Mouse (Mus musculus) erythroblast, embryonic 14.5 days (primary cell): Measurements from ENCODE around the gene Shisa4. TPM values are rescaled to one million over a fixed set of nuclear protein-coding genes. Genes with fewer than 3 reads are reported as not detected.

ENCODE experiments used
- H3K27me3 ChIP-seq: 2 replicates; pipeline ENCODE4 v1.6.1; 2012; ENCODE audit warnings: inconsistent platforms; ENCODE audit not compliant: control insufficient read depth
- H3K36me3 ChIP-seq: 2 replicates; pipeline ENCODE4 v1.6.1; 2012; ENCODE audit warnings: mild to moderate bottlenecking, inconsistent platforms; ENCODE audit not compliant: control insufficient read depth
- H3K4me1 ChIP-seq: 2 replicates; pipeline ENCODE4 v1.6.1; 2012; ENCODE audit warnings: inconsistent platforms; ENCODE audit not compliant: control insufficient read depth
- H3K4me3 ChIP-seq: replicated peaks from 2 replicates; pipeline ENCODE3; 2012; ENCODE audit warnings: moderate library complexity, mild to moderate bottlenecking, inconsistent platforms
- H3K9me3 ChIP-seq: 2 replicates; pipeline ENCODE4 v1.6.1; 2012; ENCODE audit warnings: low read length, inconsistent platforms, mixed read lengths; ENCODE audit not compliant: control insufficient read depth
- GATA1 ChIP-seq: IDR thresholded peaks from 2 replicates; pipeline ENCODE4 v1.6.1; 2012; ENCODE audit warnings: low read length, inconsistent platforms, mixed read lengths
- TAL1 ChIP-seq: IDR thresholded peaks from 3 replicates; pipeline ENCODE4 v1.6.1; 2012; ENCODE audit warnings: low read length, inconsistent platforms, mixed read lengths
- polyA plus RNA-seq: library from polyadenylated mRNA; stranded (reverse); fragments of >175 nt; gene quantifications from 2 replicates; pipeline ENCODE4 v1.2.3, GENCODE M21; 2012

The Shisa4 gene
- polyA plus RNA-seq, 1 experiment = not detected

DNA sequence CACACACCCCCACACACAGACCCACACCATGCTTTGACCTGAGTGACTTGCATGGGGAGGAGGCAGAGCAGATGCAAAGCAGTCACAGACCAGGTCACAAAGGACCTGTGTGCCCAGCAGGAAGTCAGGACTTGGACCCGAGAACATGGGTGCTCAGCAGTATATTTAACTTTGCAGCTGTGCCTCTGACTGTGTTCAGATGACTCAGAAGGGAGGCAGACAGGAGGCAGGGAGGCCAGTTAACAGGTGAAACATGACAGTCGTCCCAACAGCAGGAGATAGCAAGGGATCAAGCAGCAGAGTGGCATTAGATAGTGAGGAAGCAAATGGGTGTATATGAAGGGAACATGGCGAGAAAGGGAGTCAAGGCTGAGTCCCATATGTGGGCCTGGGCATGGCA, 28.1 kb downstream of the Shisa4 start:
- Histone ChIP-seq H3K4me1 (no peaks in the 10 kb centered on the region), H3K4me3 (no peak overlapping the region), H3K9me3 (no peaks in the 10 kb centered on the region), H3K27me3 (no peaks in the 10 kb centered on the region), H3K36me3 (no peaks in the 10 kb centered on the region)
- TF ChIP-seq GATA1 (no peak), TAL1 (no peak)

DNA sequence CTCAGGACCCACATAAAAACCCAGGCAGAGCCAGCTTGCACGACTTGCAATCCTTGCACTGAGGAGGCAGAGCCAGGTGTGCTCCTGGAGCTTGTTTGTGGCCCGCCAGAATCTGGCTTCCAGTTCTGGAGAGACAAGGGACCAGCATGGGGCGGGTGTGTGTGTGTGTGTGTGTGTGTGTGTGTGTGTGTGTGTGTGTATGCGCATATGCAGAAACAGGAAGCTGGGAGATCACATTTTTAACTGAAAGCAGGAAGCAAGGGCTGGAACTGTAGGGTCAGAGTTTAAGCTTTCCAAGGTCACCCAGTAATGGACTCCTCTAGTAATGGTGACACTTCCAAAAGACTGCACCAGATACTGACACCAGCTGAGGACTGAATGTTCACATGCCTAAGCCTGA, 31.0 kb downstream of the Shisa4 start:
- Histone ChIP-seq H3K27me3 (no peaks in the 10 kb centered on the region), H3K4me3 (no peak overlapping the region), H3K36me3 (no peaks in the 10 kb centered on the region), H3K9me3 (no peaks in the 10 kb centered on the region), H3K4me1 (no peaks in the 10 kb centered on the region)
- TF ChIP-seq GATA1 (no peak), TAL1 (no peak)

DNA sequence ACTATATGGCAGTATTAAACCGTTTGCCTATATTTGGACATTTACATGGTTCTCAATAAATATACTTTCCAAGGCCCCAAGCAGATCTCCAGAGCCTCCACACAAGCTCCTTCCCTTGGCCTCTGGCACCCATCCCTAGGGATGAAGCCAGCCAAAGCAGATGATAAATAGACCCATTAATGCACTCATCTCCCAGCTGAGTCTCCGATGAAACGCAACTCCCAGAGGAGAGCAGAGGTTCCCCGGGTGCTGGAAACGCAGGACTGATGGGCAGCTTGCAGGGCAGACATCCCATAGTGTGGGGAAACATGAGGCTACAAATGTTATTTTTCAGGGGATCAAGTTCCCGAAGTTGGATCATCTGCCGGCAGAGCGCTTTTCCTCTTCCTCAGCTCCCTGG, 33.1 kb downstream of the Shisa4 start:
- Histone ChIP-seq H3K4me1 (no peaks in the 10 kb centered on the region), H3K36me3 (no peaks in the 10 kb centered on the region), H3K9me3 (no peaks in the 10 kb centered on the region), H3K4me3 (no peak overlapping the region), H3K27me3 (no peaks in the 10 kb centered on the region)
- TF ChIP-seq GATA1 (no peak), TAL1 (no peak)

DNA sequence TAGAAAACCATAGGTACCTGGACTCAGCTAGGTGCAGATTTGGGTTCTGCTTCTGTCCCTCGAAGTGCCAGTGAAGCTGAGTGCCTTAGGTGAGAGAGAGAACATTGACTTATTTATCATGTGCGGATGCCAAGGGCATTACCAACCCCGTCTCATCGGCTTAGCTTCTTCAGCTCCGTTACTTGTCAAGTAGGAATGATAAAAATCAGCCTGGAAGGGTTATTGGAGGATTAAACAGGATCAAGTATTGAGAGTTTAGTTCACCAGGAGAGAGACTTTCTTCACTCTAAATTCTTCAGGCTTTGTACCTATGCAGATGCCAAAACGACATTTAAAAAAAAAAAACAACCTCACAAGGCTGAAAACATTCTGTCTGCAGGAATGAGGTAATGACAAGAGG, 44.5 kb downstream of the Shisa4 start:
- Histone ChIP-seq H3K9me3 (no peaks in the 10 kb centered on the region), H3K4me1 (no peaks in the 10 kb centered on the region), H3K36me3 (no peaks in the 10 kb centered on the region), H3K4me3 (no peak overlapping the region), H3K27me3 (no peaks in the 10 kb centered on the region; the same call in 1 of the 2 replicates)
- TF ChIP-seq TAL1 (no peak), GATA1 (no peak)

DNA sequence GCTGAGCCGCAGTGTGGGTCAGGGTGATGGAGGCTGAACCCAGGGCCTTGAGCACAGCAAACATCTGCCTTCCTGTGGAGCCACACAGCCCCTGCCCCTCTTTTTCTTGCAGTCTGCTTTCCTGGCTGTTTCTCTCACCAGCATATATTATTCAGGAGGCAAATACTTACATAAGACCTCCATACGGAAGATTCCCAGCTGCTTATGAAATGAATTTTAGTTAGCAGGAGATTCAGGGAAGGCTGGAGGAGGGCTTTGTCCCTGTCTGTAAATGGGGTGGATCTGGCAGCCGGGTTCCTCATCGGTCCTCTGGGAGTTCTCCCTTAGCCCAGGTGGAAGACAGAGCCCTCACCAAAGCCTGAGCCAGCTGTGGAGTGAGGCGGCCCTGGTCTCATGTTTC, 46.7 kb downstream of the Shisa4 start:
- Histone ChIP-seq H3K9me3 (no peaks in the 10 kb centered on the region), H3K27me3 (peaks cover 12% of the 10 kb centered on the region), H3K36me3 (no peaks in the 10 kb centered on the region), H3K4me3 (no peak overlapping the region), H3K4me1 (no peaks in the 10 kb centered on the region)
- TF ChIP-seq TAL1 (no peak), GATA1 (no peak)

DNA sequence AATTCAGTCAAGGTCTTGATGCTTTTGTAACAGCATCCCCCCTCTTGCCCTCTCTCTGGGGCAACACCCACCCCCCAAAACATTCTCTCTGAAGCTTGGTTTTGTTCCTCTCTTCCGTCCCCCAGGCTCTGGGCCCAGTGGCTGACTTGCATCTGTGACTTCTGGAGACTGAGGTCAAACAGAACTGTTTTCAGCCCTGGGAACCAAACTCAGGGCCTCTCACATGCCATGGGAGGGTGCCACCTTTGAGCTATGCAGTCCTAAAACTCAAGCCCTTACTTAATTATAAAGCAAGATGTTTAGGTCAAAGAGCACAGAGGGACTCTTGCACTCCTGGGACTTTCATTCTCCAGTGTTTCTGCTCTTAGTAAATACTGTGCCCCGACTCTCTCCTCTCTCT, 49.1 kb downstream of the Shisa4 start:
- peaks cover 15% of the 10 kb centered on the region for H3K27me3 ChIP-seq
- H3K36me3 ChIP-seq = no peaks in the 10 kb centered on the region
- H3K9me3 ChIP-seq = no peaks in the 10 kb centered on the region

DNA sequence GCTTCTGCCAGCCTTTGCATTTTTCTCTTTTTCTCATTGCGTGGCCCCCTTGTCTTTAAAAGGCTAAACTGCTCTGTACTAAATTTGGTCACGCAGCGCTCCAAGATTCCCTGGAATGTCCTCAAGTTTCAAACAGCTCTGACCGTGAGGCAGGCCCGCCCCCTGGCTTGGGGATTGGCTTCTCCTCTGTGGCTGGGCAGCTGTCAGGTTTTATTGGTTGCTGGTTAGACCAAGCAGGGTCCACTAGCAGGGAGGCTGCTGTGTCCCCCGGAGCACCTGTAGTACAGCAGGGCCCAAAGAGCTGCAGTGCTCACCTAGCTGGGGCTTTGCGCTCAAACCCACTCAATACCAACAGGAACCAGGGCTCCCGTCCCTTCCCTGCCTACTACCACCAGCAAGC, 50.5 kb downstream of the Shisa4 start, which contains the start of gene Lmod1:
Gene Lmod1 (plus strand): TSS at position 237 of the 400 bp plus-strand sequence.
- Histone ChIP-seq H3K36me3 (no peaks in the 10 kb centered on the region), H3K9me3 (no peaks in the 10 kb centered on the region), H3K27me3 (peaks cover 20% of the 10 kb centered on the region), H3K4me1 (no peaks in the 10 kb centered on the region), H3K4me3 (no peak within 1 kb of the TSS)
- no peak for TF ChIP-seq GATA1
- TF ChIP-seq TAL1 = no peak

More for the DNA sequence above, 49.1 kb downstream of the Shisa4 start:
- Histone ChIP-seq H3K4me3 (no peak overlapping the region), H3K4me1 (no peaks in the 10 kb centered on the region)
- TF ChIP-seq GATA1 (no peak), TAL1 (no peak)

DNA sequence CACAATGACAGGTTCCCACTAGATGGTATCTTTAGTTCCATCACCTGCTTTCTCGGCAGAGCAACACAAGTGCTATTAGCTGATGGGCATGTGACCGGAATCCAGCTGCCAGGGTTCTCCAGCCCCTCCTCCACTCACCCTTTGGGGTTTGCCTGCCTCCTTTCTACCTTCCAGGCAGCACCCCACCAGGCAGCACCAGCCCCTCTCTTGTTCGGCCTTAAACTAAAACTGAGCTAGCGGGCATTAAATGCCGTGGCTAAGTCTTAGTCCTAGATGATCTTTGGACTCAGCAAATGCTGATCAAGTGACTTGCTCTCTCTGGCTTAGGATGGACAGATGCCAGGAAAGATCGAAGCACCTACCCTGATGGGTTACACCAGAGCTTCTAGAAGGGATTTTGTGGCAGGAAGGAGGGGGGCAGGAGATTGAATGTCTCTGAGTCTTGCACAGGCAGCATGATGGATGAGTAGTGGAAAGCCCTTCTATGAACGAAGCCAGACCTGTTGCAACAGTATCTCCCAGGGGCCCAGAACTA, 51.6 kb downstream of the Shisa4 start:
- Histone ChIP-seq H3K36me3 (no peaks in the 10 kb centered on the region), H3K27me3 (peaks cover 20% of the 10 kb centered on the region), H3K9me3 (no peaks in the 10 kb centered on the region), H3K4me1 (no peaks in the 10 kb centered on the region), H3K4me3 (no peak overlapping the region)
- no peak for TF ChIP-seq GATA1
- no peak for TF ChIP-seq TAL1

Other genes starting within 250 kb of the Shisa4 start
- gene Ptpn7, start 242.5 kb downstream of the Shisa4 start, polyA plus RNA-seq = 0.57 and 0.67 TPM in 2 replicates
- gene Arl8a, start 228.4 kb downstream of the Shisa4 start, polyA plus RNA-seq = 2.0 and 2.1 TPM in 2 replicates
- not detected in 2 replicates for gene Gpr37l1, start 207.6 kb downstream of the Shisa4 start, polyA plus RNA-seq
- not detected in 2 replicates for gene Elf3, start 116.7 kb downstream of the Shisa4 start, polyA plus RNA-seq
- gene Rnpep, start 91.2 kb downstream of the Shisa4 start, polyA plus RNA-seq = 0.15 and 0.21 TPM in 2 replicates
- 0.24 and 0.52 TPM in 2 replicates for gene Timm17a, start 61.5 kb downstream of the Shisa4 start, polyA plus RNA-seq
- not detected in 2 replicates for gene Lmod1, start 50.4 kb downstream of the Shisa4 start, polyA plus RNA-seq
- 0.55 and 0.62 TPM in 2 replicates for gene Ipo9, start 55.3 kb upstream of the Shisa4 start, polyA plus RNA-seq
- 0.01 and 0.04 TPM in 2 replicates for gene Nav1, start 232.1 kb upstream of the Shisa4 start, polyA plus RNA-seq